Comparison of ENCODE assay signal across 25 mouse cellular contexts in the genomic region with DNA sequence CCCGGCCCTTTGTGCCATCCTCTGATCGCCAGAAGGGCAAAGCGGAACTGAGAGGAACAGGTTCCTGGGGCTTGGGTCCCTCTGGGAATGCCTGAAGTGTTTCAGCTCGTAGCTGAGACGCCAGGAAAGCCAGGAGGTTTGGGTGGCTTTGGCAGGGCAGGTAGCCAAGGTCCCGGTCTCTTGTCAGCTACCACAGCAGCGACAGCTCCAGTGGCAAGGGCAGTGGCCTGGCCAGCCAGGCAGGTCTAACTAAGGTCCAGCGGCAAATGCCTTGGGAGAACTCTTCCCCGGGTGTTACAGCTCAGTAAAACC. TPM values are rescaled to one million over a fixed set of nuclear protein-coding genes. Genes with fewer than 3 reads are reported as not detected.
DNase-seq lines count a peak whose midpoint lies in the region; ATAC-seq and TF ChIP-seq lines count a peak whose summit lies in the region.
"Had no signal": no experiment of that assay in that cellular context is flagged by ENCODE, and none has a peak within 500 bp of the region (broad histone marks: within the 10 kb centered on the region; RNA-seq: fewer than 3 reads in every experiment).

No protein-coding gene starts in this region.

- 71% methylated on average over 9 of the region's 9 CpGs for WGBS in forebrain, embryonic 16.5 days
- WGBS in forebrain, postnatal 0 days = 72% methylated on average over 9 of the region's 9 CpGs
- WGBS in hindbrain, embryonic 12.5 days = 67% methylated on average over 9 of the region's 9 CpGs
- 70% methylated on average over 9 of the region's 9 CpGs for WGBS in midbrain, embryonic 13.5 days

- ATAC-seq in forebrain, embryonic 16.5 days = no peak
- no peak for ATAC-seq in forebrain, postnatal 0 days
- no peak for ATAC-seq in hindbrain, embryonic 12.5 days (ENCODE audit: low FRiP score)
- ATAC-seq in midbrain, embryonic 13.5 days = no peak
- ATAC-seq: intestine, embryonic 15.5 days; liver, postnatal 0 days had no signal

- H3K9ac ChIP-seq in forebrain, embryonic 16.5 days (replicated peaks; ENCODE audit: low read depth, low read length) = 0 out of 2 replicates have a peak overlapping the region, but pooled peaks have one; percentile 19
- H3K9ac ChIP-seq in forebrain, postnatal 0 days = no peak overlapping the region
- H3K9ac ChIP-seq in hindbrain, embryonic 12.5 days = peak overlapping the region; percentile 3; the same call in 1 of the 2 replicates
- H3K9ac ChIP-seq in midbrain, embryonic 13.5 days (replicated peaks) = no peak overlapping the region; the same call in 1 of the 2 replicates
- H3K9ac ChIP-seq: heart, embryonic 13.5 days; intestine, embryonic 15.5 days; liver, postnatal 0 days; stomach, embryonic 15.5 days had no signal

- no peak overlapping the region for H3K27ac ChIP-seq in forebrain, embryonic 16.5 days (ENCODE audit: low read length)
- H3K27ac ChIP-seq in forebrain, postnatal 0 days (ENCODE audit: low read depth, low read length) = no peak overlapping the region
- peak overlapping the region; percentile 79 for H3K27ac ChIP-seq in hindbrain, embryonic 12.5 days
- peak overlapping the region; percentile 76 for H3K27ac ChIP-seq in midbrain, embryonic 13.5 days
- H3K27ac ChIP-seq: heart, embryonic 13.5 days; intestine, embryonic 15.5 days; left cerebral cortex, adult 2 months; limb, embryonic 10.5 days; stomach, embryonic 15.5 days had no signal

- DNase-seq in forebrain, postnatal 0 days = no peak
- peak; percentile 30 to 41 for DNase-seq in cerebellum, postnatal 25 days
- DNase-seq in urinary bladder, postnatal 25 days (ENCODE audit: low spot score) = no peak
- no peak for DNase-seq in heart, postnatal 14 days
- DNase-seq: adrenal gland, adult 2 months; gastrocnemius, postnatal 10 days; heart, adult 18-20 months; heart, postnatal 36 days; kidney, adult 9 months; kidney, postnatal 25 days; liver, postnatal 0 days; lung, postnatal 10 days; thymus, adult 2 months had no signal

- no peaks in the 10 kb centered on the region for H3K36me3 ChIP-seq in forebrain, embryonic 16.5 days (ENCODE audit: control insufficient read depth, insufficient read depth)
- no peaks in the 10 kb centered on the region for H3K36me3 ChIP-seq in forebrain, postnatal 0 days (ENCODE audit: insufficient read depth)
- no peaks in the 10 kb centered on the region for H3K36me3 ChIP-seq in hindbrain, embryonic 12.5 days
- H3K36me3 ChIP-seq in midbrain, embryonic 13.5 days = no peaks in the 10 kb centered on the region
- H3K36me3 ChIP-seq: heart, embryonic 13.5 days; intestine, embryonic 15.5 days; limb, embryonic 10.5 days; stomach, embryonic 15.5 days had no signal

- no peak for TF ChIP-seq CTCF in forebrain, postnatal 0 days (IDR thresholded peaks at IDR 0.05; ENCODE audit: low read depth)

- H3K4me2 ChIP-seq in forebrain, embryonic 16.5 days (ENCODE audit: low read length) = no peak overlapping the region
- H3K4me2 ChIP-seq in forebrain, postnatal 0 days (ENCODE audit: low read depth) = no peak overlapping the region
- no peak overlapping the region for H3K4me2 ChIP-seq in hindbrain, embryonic 12.5 days (replicated peaks)
- H3K4me2 ChIP-seq in midbrain, embryonic 13.5 days (replicated peaks) = no peak overlapping the region
- H3K4me2 ChIP-seq: heart, embryonic 13.5 days; intestine, embryonic 15.5 days; stomach, embryonic 15.5 days had no signal

- no peaks in the 10 kb centered on the region for H3K27me3 ChIP-seq in forebrain, embryonic 16.5 days (replicated peaks; ENCODE audit: control insufficient read depth, insufficient read depth, low read length)
- H3K27me3 ChIP-seq in forebrain, postnatal 0 days (ENCODE audit: insufficient read depth, low read length) = no peaks in the 10 kb centered on the region
- H3K27me3 ChIP-seq in hindbrain, embryonic 12.5 days = peaks cover 23% of the 10 kb centered on the region
- H3K27me3 ChIP-seq in midbrain, embryonic 13.5 days = peaks cover 6% of the 10 kb centered on the region

- H3K9me3 ChIP-seq in forebrain, embryonic 16.5 days (ENCODE audit: control insufficient read depth, low read length) = no peaks in the 10 kb centered on the region
- no peaks in the 10 kb centered on the region for H3K9me3 ChIP-seq in forebrain, postnatal 0 days (ENCODE audit: low read length)
- no peaks in the 10 kb centered on the region for H3K9me3 ChIP-seq in hindbrain, embryonic 12.5 days (replicated peaks)
- no peaks in the 10 kb centered on the region for H3K9me3 ChIP-seq in midbrain, embryonic 13.5 days
- H3K9me3 ChIP-seq: heart, embryonic 13.5 days; intestine, embryonic 15.5 days; limb, embryonic 10.5 days; stomach, embryonic 15.5 days had no signal

- no peak overlapping the region for H3K4me3 ChIP-seq in forebrain, embryonic 16.5 days (replicated peaks; ENCODE audit: low read length)
- no peak overlapping the region for H3K4me3 ChIP-seq in forebrain, postnatal 0 days (ENCODE audit: low read depth, low read length)
- no peak overlapping the region for H3K4me3 ChIP-seq in hindbrain, embryonic 12.5 days
- H3K4me3 ChIP-seq in midbrain, embryonic 13.5 days (replicated peaks) = no peak overlapping the region
- H3K4me3 ChIP-seq: heart, embryonic 13.5 days; intestine, embryonic 15.5 days; left cerebral cortex, adult 2 months; limb, embryonic 10.5 days; stomach, embryonic 15.5 days had no signal

- H3K4me1 ChIP-seq in forebrain, embryonic 16.5 days (replicated peaks; ENCODE audit: control insufficient read depth, insufficient read depth, low read length) = peaks cover 22% of the 10 kb centered on the region
- no peaks in the 10 kb centered on the region for H3K4me1 ChIP-seq in forebrain, postnatal 0 days (ENCODE audit: insufficient read depth)
- H3K4me1 ChIP-seq in hindbrain, embryonic 12.5 days = peaks cover 31% of the 10 kb centered on the region
- peaks cover 35% of the 10 kb centered on the region for H3K4me1 ChIP-seq in midbrain, embryonic 13.5 days (replicated peaks)
- H3K4me1 ChIP-seq: heart, embryonic 13.5 days; intestine, embryonic 15.5 days; stomach, embryonic 15.5 days had no signal

- intact Hi-C loops in heart, postnatal 14 days (cut with DNase I) = no loop called here

RNA-seq across cellular contexts. Expression of a gene that starts 24.1 kb away (rescaled TPM):
- 16.9 and 17.2 TPM in 2 replicates for polyA plus RNA-seq in forebrain, embryonic 16.5 days (2015; fragmentation: Nextera tagmentation; extraction: Ambion mirVana)
- total RNA-seq in forebrain, postnatal 0 days (2014; rRNA removed) = 7.4 and 8.5 TPM in 2 replicates
- 3.7 and 4.3 TPM in 2 replicates for polyA plus RNA-seq in forebrain, postnatal 0 days (2015; fragmentation: Nextera tagmentation; extraction: Ambion mirVana)
- polyA plus RNA-seq in hindbrain, embryonic 12.5 days (2016; fragmentation: Nextera tagmentation; extraction: Ambion mirVana) = 26.8 and 28.3 TPM in 2 replicates
- polyA plus RNA-seq in midbrain, embryonic 13.5 days (2015; fragmentation: Nextera tagmentation; extraction: Ambion mirVana) = 16.3 and 20.0 TPM in 2 replicates
- total RNA-seq in heart, postnatal 14 days (2021) = not detected
- total RNA-seq: common myeloid progenitor, adult 5-6 weeks; gastrocnemius, postnatal 10 days; heart, adult 18-20 months; heart, postnatal 36 days; liver, adult 2 months; megakaryocyte, adult 5-6 weeks; neutrophil, adult 5-6 weeks had no signal
- polyA plus RNA-seq: heart, embryonic 13.5 days; limb, embryonic 10.5 days; liver, adult 2 months; liver, postnatal 0 days had no signal

RNA-seq across cellular contexts. Expression of a gene that starts 48.1 kb away (rescaled TPM):
- polyA plus RNA-seq in forebrain, embryonic 16.5 days (2015; fragmentation: Nextera tagmentation; extraction: Ambion mirVana) = 11.4 and 13.6 TPM in 2 replicates
- total RNA-seq in forebrain, postnatal 0 days (2014; rRNA removed) = 18.4 and 27.3 TPM in 2 replicates
- 11.9 and 16.4 TPM in 2 replicates for polyA plus RNA-seq in forebrain, postnatal 0 days (2015; fragmentation: Nextera tagmentation; extraction: Ambion mirVana)
- polyA plus RNA-seq in hindbrain, embryonic 12.5 days (2016; fragmentation: Nextera tagmentation; extraction: Ambion mirVana) = 13.8 and 15.3 TPM in 2 replicates
- polyA plus RNA-seq in midbrain, embryonic 13.5 days (2015; fragmentation: Nextera tagmentation; extraction: Ambion mirVana) = 13.4 and 14.9 TPM in 2 replicates
- total RNA-seq in heart, postnatal 14 days (2021) = 10 to 100 TPM in 1 of 2 experiments, 1 to 10 TPM in 1; 9.8 to 11.9 TPM

Comparison
In these comparisons a context has a peak if more than half of its experiments do, and no peak if none do; other contexts are left out.
1. H3K9ac ChIP-seq: peak in forebrain, embryonic 16.5 days (single experiment) and hindbrain, embryonic 12.5 days (single experiment); none in forebrain, postnatal 0 days (single experiment) and midbrain, embryonic 13.5 days (single experiment).
2. H3K27ac ChIP-seq: peak in hindbrain, embryonic 12.5 days (single experiment) and midbrain, embryonic 13.5 days (single experiment); none in forebrain, embryonic 16.5 days (single experiment) and forebrain, postnatal 0 days (single experiment).
3. DNase-seq: peak in cerebellum, postnatal 25 days (2 of 2); none in forebrain, postnatal 0 days (single experiment), urinary bladder, postnatal 25 days (single experiment) and heart, postnatal 14 days (0 of 2).